Mouse (Mus musculus): ENCODE measurements around the gene Cdkl5.

Gene Cdkl5

GRCm38 (mm10) chrX:160994543-160995121, at the start of gene Cdkl5:
Gene Cdkl5 (minus strand): TSS chrX:160994704.
- peak; percentile 93 to 95 for DNase-seq (ENCODE audit: low spot score in 2 of 2)

- peak; percentile 37 to 44 for DNase-seq (ENCODE audit: low spot score in 2 of 2)
Observed at GRCm38 (mm10) chrX:161033235-161033803, 38.8 kb upstream of the Cdkl5 start.

- no peak for DNase-seq (ENCODE audit: low spot score in 2 of 2)
Observed at GRCm38 (mm10) chrX:161032423-161032822, 37.9 kb upstream of the Cdkl5 start.

DNA sequence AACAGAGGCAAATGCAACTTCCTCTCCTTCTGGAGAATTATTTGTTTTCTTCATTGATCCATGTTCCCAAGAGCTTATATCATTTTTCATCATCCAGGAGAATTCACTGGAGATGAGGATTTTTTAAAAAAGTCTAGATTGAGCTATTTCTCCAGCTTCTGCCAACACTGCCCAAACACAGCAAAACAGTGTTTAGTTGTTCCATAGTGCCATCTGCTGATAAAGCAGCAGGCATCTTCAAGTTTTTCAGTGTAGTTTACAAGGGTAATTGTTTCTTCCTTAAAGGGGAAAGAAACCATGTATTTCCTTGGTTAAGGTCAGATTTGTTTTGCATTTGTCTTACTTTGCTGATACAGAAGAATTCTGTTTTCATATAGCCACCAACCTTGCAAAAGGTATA, 35.7 kb upstream of the Cdkl5 start:
- no peak for DNase-seq (ENCODE audit: low spot score in 2 of 2)

- DNase-seq (ENCODE audit: low spot score in 2 of 2): peak in 1 of 2 experiments; percentile 11
Observed at GRCm38 (mm10) chrX:161024475-161024874, 30.0 kb upstream of the Cdkl5 start.

GRCm38 (mm10) chrX:161021548-161021947, 27.0 kb upstream of the Cdkl5 start:
- DNase-seq (ENCODE audit: low spot score in 2 of 2): no peak

DNA sequence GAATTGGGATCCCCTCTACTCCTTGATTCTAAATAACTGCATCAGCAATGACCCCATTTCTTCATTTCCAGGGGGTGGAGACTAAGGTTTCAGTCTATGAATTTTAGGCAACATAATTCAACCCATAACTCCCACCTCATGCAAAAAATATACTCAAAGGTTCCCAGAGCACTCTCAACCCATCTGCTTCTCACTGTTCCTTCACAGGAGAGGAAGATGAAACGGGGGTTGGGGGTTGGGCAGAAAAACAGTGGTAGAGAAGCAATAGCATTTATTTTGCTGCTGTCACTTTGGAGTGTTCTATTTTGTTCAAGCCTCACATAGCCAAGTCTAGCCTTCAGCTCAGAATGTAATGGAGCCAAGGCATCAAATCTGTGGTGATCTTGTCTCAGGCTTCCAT, 23.7 kb upstream of the Cdkl5 start:
- DNase-seq (ENCODE audit: low spot score in 2 of 2): peak; percentile 20 to 25

DNA sequence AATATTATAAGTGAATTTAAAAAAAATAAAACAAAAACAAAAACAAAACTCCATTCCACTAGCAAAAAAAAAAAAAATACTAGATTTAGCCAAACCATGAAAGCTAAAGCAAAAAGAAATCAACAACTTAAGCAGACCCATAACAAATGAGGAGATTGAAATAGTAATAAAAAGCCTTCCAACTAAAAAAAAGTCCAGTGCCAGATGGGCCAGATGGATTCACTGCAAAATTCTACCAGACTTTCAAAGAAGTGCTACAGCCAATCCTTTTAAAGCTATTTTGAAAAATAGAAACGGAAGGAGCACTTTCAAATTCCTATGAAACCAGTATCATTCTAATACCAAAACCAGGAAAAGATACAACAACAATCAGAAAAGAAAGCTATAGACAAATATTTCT, 11.8 kb upstream of the Cdkl5 start:
- no peak for DNase-seq (ENCODE audit: low spot score in 2 of 2)

DNA sequence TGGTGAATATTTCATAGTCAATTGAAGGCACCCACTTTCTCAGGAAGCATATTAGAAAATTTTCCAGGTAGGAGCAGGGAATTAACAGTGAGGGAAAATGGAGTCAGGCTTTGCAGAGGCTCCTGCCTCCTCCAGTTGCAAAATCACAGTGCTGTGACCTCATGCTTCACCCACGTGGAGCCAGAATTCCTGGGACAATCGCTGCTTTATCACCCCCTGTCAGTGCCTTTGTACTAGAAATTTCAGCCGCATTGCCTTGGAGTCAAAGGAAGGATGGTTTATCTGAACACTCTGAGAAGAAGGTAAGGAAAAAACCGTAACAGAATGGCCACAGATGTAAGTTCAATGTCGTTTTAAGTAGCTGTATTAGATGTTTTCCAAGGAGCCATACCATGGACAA, 1.5 kb upstream of the Cdkl5 start:
- DNase-seq (ENCODE audit: low spot score in 2 of 2): no peak

DNA sequence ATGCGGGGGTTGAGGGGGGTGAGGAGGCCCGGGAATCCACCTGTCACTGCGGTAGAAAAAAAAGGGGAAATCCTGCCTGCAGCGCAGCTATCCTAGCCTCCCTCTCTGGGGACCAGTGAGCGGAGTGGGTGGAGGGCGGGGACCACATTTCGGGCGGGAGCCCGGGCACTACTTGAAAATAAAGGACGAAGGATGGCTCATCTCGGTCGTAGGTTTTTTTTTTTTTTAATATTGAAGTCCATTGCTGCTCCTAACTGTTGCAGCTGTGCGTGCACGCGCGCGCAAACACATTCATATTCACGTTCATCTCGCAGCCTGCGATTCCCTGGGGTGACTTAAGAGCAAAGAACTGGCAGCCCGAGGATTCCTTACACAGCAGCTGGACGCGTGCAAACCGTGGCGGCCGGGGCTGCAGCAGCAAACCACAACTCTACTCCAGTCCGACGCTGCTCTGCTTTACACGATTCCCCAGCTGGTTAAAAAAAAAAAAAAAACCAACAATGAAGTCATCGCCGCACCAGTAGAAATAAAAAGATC, 695 bp upstream of the Cdkl5 start:
- DNase-seq (ENCODE audit: low spot score in 2 of 2): peak; percentile 29 to 50

DNA sequence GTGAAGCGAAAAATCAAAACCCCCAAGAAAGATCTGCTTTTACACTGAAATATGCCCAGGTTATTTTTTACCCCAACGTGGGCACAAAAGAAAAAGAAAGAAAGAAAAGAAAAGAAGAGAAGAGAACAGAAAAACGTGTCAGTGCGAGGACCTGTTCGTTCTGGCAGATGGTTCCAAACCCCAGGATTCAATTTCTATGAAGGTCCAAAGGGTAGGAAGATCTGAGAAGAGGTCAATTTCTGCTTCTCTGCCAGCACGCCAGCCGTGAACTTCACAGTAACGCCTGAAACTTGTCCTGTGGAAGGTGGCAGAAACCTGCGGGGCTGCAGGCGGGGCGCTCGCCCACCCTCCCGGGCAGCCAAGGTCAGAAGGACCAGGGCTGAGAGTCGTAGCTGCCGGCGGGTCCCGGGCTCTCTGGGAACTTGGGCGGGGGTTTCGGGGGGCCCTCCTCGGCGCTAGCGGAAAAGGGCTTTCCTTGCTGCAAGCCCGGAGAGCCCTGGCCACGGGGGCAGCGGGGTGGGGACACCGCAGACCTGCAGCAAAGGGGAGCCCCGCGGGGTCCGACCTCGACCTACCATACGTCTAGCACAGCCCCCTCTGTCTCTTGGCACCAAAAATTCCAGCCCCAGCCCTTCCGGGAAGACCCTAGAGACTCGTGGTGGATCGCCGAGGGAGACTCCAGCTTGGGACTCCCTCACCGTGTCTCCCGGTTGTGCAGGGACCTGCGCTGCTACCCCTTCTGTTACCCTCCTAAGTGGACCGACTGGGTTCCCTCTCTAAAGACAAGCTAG, 560 bp downstream of the Cdkl5 start:
- peak in 1 of 2 experiments; percentile 13 for DNase-seq (ENCODE audit: low spot score in 2 of 2)

- DNase-seq (ENCODE audit: low spot score in 2 of 2): no peak
Observed at GRCm38 (mm10) chrX:160992703-160993102, 1.8 kb downstream of the Cdkl5 start.

DNA sequence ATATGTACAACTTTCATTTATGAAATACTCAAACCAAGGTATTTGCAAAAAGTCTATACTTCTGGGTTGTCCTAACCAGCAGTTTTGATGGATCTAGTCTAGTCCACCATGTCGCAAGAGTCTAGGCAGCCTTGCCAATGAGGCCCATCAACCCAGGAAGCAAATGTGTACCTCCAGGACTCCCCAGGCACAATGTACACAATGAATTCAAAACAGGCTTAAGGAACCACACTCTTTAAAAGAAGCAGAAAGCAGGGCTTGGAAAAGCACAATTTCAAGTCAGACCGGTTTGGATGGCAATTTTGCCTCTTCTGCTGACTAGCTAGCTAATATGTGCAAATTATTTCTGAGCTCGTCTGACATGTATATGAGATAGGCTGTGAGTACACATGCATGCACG, 4.2 kb downstream of the Cdkl5 start:
- no peak for DNase-seq (ENCODE audit: low spot score in 2 of 2)

DNA sequence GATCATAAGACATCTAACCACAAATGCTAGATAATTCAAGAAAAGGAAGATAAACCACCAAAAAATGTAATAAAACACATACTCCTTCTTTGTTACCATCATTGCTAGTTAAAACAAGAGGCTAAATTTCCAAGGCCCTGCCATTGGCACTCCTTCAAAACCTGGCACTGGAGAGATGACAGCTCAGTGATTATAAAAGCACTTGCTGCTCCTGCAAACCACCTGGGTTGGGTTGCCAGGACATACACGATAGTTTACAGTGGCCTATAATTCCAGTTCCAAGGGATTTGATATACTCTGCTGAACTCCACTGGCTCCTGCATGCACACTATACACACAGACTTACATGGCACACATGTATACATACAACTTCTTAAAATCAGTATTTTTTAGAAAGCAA, 16.6 kb downstream of the Cdkl5 start:
- no peak for DNase-seq (ENCODE audit: low spot score in 2 of 2)

- DNase-seq (ENCODE audit: low spot score in 2 of 2): no peak
Observed at GRCm38 (mm10) chrX:160971991-160972545, 22.4 kb downstream of the Cdkl5 start.

DNA sequence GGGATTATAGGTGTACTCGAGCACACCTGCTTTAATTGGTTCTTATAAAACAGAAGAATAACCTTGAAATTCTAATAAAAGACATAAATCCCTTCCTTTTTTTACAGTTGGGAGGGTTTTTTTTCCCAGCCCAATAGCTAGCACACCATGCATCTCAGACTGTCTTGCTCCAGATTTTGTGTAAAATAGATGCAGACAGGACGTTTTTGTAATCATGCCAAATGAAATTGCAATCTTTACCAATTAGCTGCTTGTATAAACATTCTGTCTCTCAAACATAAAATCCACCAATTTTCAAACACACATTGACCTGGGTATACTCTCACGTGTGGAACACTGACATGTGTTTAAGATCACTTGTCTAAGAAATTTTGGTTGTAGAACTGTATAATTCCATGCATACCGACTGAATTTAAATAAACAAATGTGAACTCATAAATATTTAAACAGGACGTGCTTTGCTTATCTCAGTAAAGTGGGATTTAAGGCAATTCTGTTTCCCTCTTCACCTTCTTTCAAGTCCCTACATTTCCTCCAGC, 35.8 kb downstream of the Cdkl5 start:
- no peak for DNase-seq (ENCODE audit: low spot score in 2 of 2)

GRCm38 (mm10) chrX:160949583-160949982, 44.9 kb downstream of the Cdkl5 start:
- DNase-seq (ENCODE audit: low spot score in 2 of 2): no peak

DNA sequence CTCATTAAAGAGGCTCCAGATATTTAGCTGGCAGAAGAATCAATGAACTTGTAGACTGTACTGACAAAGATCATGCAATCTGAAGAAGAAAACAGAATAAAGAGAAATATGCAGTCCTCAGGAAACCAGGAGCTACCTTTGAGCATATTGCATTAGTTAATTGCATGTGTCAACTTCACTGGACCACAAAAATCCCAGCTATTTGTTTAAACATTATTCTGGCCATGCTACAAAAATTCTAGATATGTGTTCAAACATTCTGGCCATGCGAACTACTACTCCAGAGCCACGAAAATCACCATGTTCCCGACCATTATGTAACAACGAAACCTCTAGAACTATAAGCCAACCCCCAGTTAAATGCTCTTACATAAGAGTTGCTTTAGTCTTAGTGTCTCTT, 49.8 kb downstream of the Cdkl5 start:
- DNase-seq (ENCODE audit: low spot score in 2 of 2): no peak

GRCm38 (mm10) chrX:160935541-160935940, 59.0 kb downstream of the Cdkl5 start:
- DNase-seq (ENCODE audit: low spot score in 2 of 2): no peak

GRCm38 (mm10) chrX:160930656-160931055, 63.8 kb downstream of the Cdkl5 start:
- no peak for DNase-seq (ENCODE audit: low spot score in 2 of 2)

DNA sequence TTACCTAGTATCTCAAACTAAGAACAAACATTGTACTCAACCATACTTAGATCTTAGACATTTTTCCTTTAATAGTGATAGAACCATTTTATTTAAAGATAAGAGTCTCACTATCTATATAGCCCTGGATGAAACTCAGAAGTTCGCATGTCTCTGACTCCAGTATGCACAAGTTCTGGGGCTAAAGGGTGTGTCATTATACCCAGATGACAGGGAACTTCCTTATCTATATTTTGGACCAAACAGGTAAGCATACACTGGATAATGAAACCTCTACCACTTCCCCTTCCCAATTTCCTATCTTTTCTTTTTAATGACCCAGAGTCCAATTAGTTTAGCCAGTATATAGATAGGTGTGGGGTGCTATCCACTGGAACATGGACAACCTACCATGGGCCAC, 65.6 kb downstream of the Cdkl5 start:
- DNase-seq (ENCODE audit: low spot score in 2 of 2): no peak

- DNase-seq (ENCODE audit: low spot score in 2 of 2): no peak
Observed at GRCm38 (mm10) chrX:160919022-160919637, 75.4 kb downstream of the Cdkl5 start.
